Mouse (Mus musculus) heart, postnatal 0 days (tissue): Measurements from ENCODE around the gene Gipc3.

Source experiments
- CTCF ChIP-seq: IDR thresholded peaks from 2 replicates; pipeline ENCODE4 v1.5.1; 2016; ENCODE audit warnings: antibody characterized with exemption, control low read depth, low read depth
- EP300 ChIP-seq: IDR thresholded peaks from 2 replicates; pipeline ENCODE4 v1.6.1; 2016; ENCODE audit warnings: antibody characterized with exemption, low read depth

DNA sequence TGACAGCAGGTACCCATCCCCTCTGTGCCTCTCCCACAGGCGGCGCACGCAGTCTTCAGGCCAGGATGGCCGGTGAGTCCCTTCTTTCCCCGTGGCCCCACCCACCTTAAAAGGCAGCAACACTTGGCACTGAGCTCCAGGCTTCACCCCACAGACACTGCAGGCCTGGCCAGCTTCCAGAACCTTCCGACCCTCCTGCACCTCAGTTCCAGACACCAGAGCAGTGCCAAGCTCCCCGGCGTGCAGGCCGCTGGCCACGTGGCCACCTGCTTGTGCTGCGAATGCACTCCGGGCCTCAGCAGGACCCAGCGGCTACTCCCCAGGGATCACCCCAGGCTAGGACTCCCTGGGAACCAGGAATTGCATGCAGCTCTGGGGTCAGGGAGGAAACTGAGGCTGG is 29.5 kb downstream of the Gipc3 start:
- TF ChIP-seq CTCF: no peak
- no peak for TF ChIP-seq EP300
